Mouse (Mus musculus): Measurements from ENCODE around the gene Grb10. TPM values are rescaled to one million over a fixed set of nuclear protein-coding genes. Genes with fewer than 3 reads are reported as not detected.
A peak's percentile ranks its signal among the peaks of the same experiment; 100 is the strongest.

Grb10 gene
- total RNA-seq, 2 experiments from 2014 or later, result 25.0 TPM

DNA sequence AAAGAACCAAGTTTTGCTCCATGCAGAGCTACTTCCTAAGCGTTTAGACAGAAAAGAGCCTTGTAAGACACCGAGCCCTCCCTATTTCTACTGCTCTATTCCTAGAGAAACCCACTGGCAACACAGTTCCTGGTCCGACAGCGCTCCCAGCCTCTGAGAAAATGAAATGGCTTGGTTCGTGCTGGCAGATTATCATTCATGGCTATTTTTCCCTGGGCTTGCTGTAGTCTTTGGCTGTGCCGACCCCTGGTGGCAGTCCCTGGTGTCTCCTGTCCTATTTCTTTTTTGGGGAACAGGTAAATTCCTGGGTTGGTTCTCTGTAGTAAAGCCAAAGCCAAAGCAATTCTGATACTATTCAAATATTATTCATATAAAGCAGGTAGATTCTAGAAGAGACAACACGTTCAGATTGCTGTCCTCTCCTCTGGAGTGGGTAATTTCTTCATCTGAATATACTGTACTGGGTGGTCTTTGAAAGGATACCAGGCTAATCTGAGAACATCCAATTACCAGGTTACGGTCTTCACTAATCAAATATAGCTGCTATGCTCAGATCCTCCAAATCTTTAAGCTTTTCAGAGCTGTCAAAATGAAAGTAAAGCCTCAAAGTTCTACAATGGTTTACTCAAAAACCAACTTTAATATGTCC is 65.0 kb downstream of the Grb10 start:
- peak; percentile 93 for TF ChIP-seq CTCF (conservative IDR thresholded peaks at IDR 0.05)
- H3K4me3 ChIP-seq, result no peak overlapping the region
- no peak overlapping the region for H3K27ac ChIP-seq
- DNase-seq (ENCODE audit: low spot score in 2 of 2), result peak; percentile 55 to 58

GRCm38 (mm10) chr11:11972401-11973110 is 65.9 kb downstream of the Grb10 start:
- no peak overlapping the region for H3K4me3 ChIP-seq
- no peak overlapping the region for H3K27ac ChIP-seq
- no peak for TF ChIP-seq CTCF (conservative IDR thresholded peaks at IDR 0.05)
- no peak for DNase-seq (ENCODE audit: low spot score in 2 of 2)

GRCm38 (mm10) chr11:11970246-11970645 is 68.2 kb downstream of the Grb10 start:
- no peak overlapping the region for H3K27ac ChIP-seq
- H3K4me3 ChIP-seq, result no peak overlapping the region
- no peak for DNase-seq (ENCODE audit: low spot score in 2 of 2)
- no peak for TF ChIP-seq CTCF (conservative IDR thresholded peaks at IDR 0.05)

- Histone ChIP-seq H3K4me3 (no peak overlapping the region), H3K27ac (no peak overlapping the region)
- DNase-seq (ENCODE audit: low spot score in 2 of 2), result no peak
- TF ChIP-seq CTCF (conservative IDR thresholded peaks at IDR 0.05), result no peak
Observed at GRCm38 (mm10) chr11:11968830-11969229, 69.7 kb downstream of the Grb10 start.

DNA sequence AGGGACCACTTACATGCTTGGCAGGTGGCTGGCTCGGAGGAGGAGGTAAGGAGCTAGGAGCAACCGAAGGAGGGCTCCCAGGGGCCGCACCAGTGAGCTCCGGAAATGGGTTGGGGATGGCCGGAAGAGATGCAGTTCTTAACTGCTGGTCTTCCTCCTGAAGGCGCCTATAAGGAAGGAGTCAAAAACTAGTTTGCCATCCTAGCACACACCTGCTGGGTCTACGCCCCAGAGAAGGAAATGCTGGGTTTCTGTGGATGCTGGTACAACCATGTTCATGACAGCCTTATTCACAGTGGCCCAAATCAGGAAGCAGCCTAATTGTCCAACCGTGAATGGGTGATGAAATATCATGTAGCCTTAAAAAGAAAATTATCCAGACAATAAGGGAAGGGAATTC is 71.0 kb downstream of the Grb10 start:
- no peak for TF ChIP-seq CTCF (conservative IDR thresholded peaks at IDR 0.05)
- DNase-seq (ENCODE audit: low spot score in 2 of 2), result no peak
- Histone ChIP-seq H3K4me3 (no peak overlapping the region), H3K27ac (no peak overlapping the region)

DNA sequence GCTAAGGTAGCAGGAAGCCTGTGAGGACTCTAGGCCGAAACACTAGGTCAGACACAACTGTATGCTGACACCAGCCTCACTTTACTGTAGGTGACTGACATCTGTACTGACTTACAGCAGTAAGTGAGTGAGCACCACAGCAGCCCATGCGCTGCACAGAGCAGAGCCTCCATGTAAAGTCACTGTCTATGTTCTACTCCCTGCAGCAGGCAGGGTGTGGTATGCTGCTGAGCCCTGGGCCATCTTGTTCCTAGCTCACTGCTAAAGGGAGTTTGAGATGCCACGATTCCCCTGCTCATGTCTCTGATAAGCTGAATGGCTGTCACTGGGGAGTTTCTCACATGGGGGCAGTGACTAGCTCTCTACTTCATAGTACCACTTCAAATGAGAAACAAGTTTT is 72.3 kb downstream of the Grb10 start:
- no peak overlapping the region for H3K4me3 ChIP-seq
- TF ChIP-seq CTCF (conservative IDR thresholded peaks at IDR 0.05), result no peak
- DNase-seq (ENCODE audit: low spot score in 2 of 2), result no peak
- no peak overlapping the region for H3K27ac ChIP-seq

GRCm38 (mm10) chr11:11965501-11966125 is 72.9 kb downstream of the Grb10 start:
- H3K27ac ChIP-seq, result 0 out of 2 replicates have a peak overlapping the region, but pooled peaks have one; percentile 14
- no peak for TF ChIP-seq CTCF (conservative IDR thresholded peaks at IDR 0.05)
- DNase-seq (ENCODE audit: low spot score in 2 of 2), result no peak
- no peak overlapping the region for H3K4me3 ChIP-seq

DNA sequence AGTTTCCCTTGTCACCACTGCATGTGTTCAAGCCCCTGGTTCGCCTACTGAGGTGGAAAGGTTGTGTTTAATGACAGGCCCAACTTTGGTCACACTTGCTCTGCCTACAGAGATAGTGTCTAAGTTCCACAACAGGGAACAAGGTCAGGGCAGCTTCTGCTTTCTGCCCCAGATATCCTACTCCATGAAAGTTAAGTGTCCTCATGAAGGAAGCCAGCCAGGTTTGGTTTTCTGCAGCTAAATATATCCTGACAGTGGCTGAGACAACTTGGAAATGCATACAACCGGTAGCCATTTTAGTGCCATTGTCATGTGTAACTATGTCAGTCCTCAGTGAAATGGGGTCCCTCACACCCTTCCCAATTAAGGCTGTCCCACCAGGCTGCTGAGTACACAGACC is 73.8 kb downstream of the Grb10 start:
- Histone ChIP-seq H3K27ac (no peak overlapping the region), H3K4me3 (no peak overlapping the region)
- DNase-seq (ENCODE audit: low spot score in 2 of 2), result no peak
- TF ChIP-seq CTCF (conservative IDR thresholded peaks at IDR 0.05), result no peak

- no peak overlapping the region for H3K27ac ChIP-seq
- TF ChIP-seq CTCF (conservative IDR thresholded peaks at IDR 0.05), result no peak
- DNase-seq (ENCODE audit: low spot score in 2 of 2), result no peak
- H3K4me3 ChIP-seq, result no peak overlapping the region
Observed at GRCm38 (mm10) chr11:11963587-11963986, 74.9 kb downstream of the Grb10 start.

GRCm38 (mm10) chr11:11963065-11963464 is 75.4 kb downstream of the Grb10 start:
- H3K4me3 ChIP-seq, result no peak overlapping the region
- H3K27ac ChIP-seq, result no peak overlapping the region
- no peak for TF ChIP-seq CTCF (conservative IDR thresholded peaks at IDR 0.05)
- DNase-seq (ENCODE audit: low spot score in 2 of 2), result no peak

DNA sequence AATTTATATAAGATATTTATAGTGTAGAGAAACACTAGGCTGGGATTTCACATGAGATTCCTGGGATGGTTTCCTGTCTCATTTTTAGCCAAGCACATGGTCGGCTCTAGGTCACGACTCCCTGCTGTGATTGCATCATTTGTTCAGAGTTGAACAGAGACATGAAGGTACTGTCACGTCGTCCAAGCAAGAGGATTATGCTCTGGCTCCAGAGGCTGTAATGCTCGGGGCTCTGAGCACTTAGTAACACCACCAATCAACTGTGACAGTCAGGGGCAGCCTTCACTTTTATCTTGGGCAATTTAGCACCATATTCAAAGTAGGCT is 75.9 kb downstream of the Grb10 start:
- TF ChIP-seq CTCF (conservative IDR thresholded peaks at IDR 0.05), result no peak
- Histone ChIP-seq H3K27ac (no peak overlapping the region), H3K4me3 (no peak overlapping the region)
- DNase-seq (ENCODE audit: low spot score in 2 of 2), result no peak

GRCm38 (mm10) chr11:11961917-11962628 is 76.4 kb downstream of the Grb10 start:
- no peak for TF ChIP-seq CTCF (conservative IDR thresholded peaks at IDR 0.05)
- DNase-seq (ENCODE audit: low spot score in 2 of 2), result no peak
- H3K4me3 ChIP-seq, result no peak overlapping the region
- no peak overlapping the region for H3K27ac ChIP-seq

DNA sequence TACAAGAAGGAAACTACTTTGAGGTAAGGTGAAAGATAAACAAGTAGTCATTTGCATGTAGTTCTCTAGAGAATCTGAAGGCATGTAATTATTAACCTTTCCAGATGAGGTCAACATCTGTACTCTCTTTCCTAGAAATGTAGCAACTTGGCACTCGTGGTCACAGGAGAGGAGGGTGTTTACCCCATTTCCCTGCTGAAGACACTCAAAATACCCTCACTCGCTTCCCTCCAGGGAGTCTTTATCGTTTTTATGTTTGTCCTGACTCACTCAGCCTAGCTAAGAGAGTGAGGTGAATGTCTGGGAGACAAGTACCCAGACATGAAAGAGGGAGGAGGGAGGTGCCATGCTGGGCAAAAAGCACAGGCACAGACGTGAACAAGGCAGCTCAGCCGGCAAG is 77.6 kb downstream of the Grb10 start:
- Histone ChIP-seq H3K27ac (no peak overlapping the region), H3K4me3 (no peak overlapping the region)
- no peak for DNase-seq (ENCODE audit: low spot score in 2 of 2)
- no peak for TF ChIP-seq CTCF (conservative IDR thresholded peaks at IDR 0.05)
